Mouse (Mus musculus) intestine, embryonic 14.5 days (tissue): Measurements from ENCODE around the gene Cpeb1. TPM values are rescaled to one million over a fixed set of nuclear protein-coding genes. Genes with fewer than 3 reads are reported as not detected.

ENCODE experiments used
- ATAC-seq: fragments of 200-750 bp; cut with Nextera tagmentation; replicated peaks from 2 replicates; pipeline ENCODE4 v1.8.0; 2017; ENCODE audit warnings: low read depth, moderate number of reproducible peaks, moderate TSS enrichment, moderate library complexity; ENCODE audit not compliant: low FRiP score, low TSS enrichment
- DNase-seq: peaks from one replicate; pipeline ENCODE4 v3.0.0-alpha.2; 2018; ENCODE audit warnings: low spot score
- H3K27ac ChIP-seq: fragments of 300-500 bp; sonication (generic); 2 replicates; pipeline ENCODE4 v1.5.1; 2014; ENCODE audit warnings: low read depth, mild to moderate bottlenecking, control low read depth
- H3K27me3 ChIP-seq: fragments of 300-500 bp; sonication (generic); replicated peaks from 2 replicates; pipeline ENCODE4 v1.6.1; 2014; ENCODE audit warnings: low read length, control low read depth; ENCODE audit not compliant: control insufficient read depth, insufficient read depth
- H3K36me3 ChIP-seq: fragments of 300-500 bp; sonication (generic); 2 replicates; pipeline ENCODE4 v1.6.1; 2014; ENCODE audit warnings: low read length, control low read depth; ENCODE audit not compliant: control insufficient read depth, insufficient read depth
- H3K4me1 ChIP-seq: fragments of 300-500 bp; sonication (generic); replicated peaks from 2 replicates; pipeline ENCODE4 v1.6.1; 2014; ENCODE audit warnings: low read length, control low read depth, mixed read lengths; ENCODE audit not compliant: control insufficient read depth, insufficient read depth
- H3K4me2 ChIP-seq: fragments of 300-500 bp; sonication (generic); 2 replicates; pipeline ENCODE4 v1.6.1; 2014; ENCODE audit warnings: low read length
- H3K4me3 ChIP-seq: fragments of 300-500 bp; sonication (generic); 2 replicates; pipeline ENCODE4 v1.5.1; 2014; ENCODE audit warnings: low read depth, low read length, control low read depth, mixed read lengths
- H3K9ac ChIP-seq: fragments of 300-500 bp; sonication (generic); 2 replicates; pipeline ENCODE4 v1.6.1; 2014; ENCODE audit warnings: mild to moderate bottlenecking, low read length
- H3K9me3 ChIP-seq: fragments of 300-500 bp; sonication (generic); 2 replicates; pipeline ENCODE4 v1.6.1; 2016; ENCODE audit warnings: low read length, control low read depth; ENCODE audit not compliant: control insufficient read depth
- WGBS: fragments of 180-500 bp; shearing (Covaris S2); extraction: QIAGEN DNeasy Blood & Tissue Kit; methylation state at CpG from one replicate; pipeline ENCODE4 v1.1.7; 2014; 5-methylcytosine and 5-hydroxymethylcytosine counted together
- polyA plus RNA-seq: library from polyadenylated mRNA; unstranded; fragments of >200 nt; fragmentation: Nextera tagmentation; extraction: Ambion mirVana; gene quantifications from 2 replicates; pipeline ENCODE4 v1.2.1, GENCODE M21; 2014

Cpeb1 gene
- polyA plus RNA-seq, 1 experiment from 2014 or later: 2.0 TPM

GRCm38 (mm10) chr7:81356975-81357374 lies 98.3 kb downstream of the Cpeb1 start:
- WGBS: 78% methylated on average over 7 of the region's 7 CpGs
- Histone ChIP-seq H3K27ac (no peak overlapping the region), H3K4me3 (no peak overlapping the region), H3K36me3 (no peaks in the 10 kb centered on the region), H3K4me1 (no peaks in the 10 kb centered on the region), H3K9ac (no peak overlapping the region), H3K27me3 (no peaks in the 10 kb centered on the region), H3K4me2 (no peak overlapping the region), H3K9me3 (no peaks in the 10 kb centered on the region)
- DNase-seq (no peak), ATAC-seq (no peak)

DNA sequence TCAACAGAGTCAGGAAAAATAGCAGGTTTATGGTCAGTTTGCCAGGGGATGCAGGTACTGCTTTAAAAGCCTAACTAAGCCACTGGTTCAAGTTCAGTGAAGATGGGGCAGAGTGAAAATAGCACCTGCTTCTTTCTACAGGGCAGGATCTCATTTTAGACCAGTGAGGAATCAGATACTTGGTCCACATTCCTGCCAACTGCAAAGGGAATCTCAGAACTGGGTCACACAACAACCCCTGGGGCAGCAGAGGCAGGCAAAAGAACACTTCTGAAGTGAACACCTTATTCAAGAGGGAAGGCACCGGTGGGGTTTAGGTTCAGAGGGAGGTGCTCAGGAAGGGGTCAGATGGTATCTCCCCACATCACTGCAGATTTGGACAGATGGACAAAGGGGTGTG lies 98.9 kb downstream of the Cpeb1 start:
- H3K9me3 ChIP-seq: no peaks in the 10 kb centered on the region
- no peak overlapping the region for H3K4me3 ChIP-seq
- DNase-seq (no peak), ATAC-seq (no peak)
- 88% methylated on average over 1 of the region's 1 CpGs for WGBS
- H3K27me3 ChIP-seq: no peaks in the 10 kb centered on the region
- no peaks in the 10 kb centered on the region for H3K36me3 ChIP-seq
- no peak overlapping the region for H3K27ac ChIP-seq
- no peak overlapping the region for H3K4me2 ChIP-seq
- H3K4me1 ChIP-seq: no peaks in the 10 kb centered on the region
- H3K9ac ChIP-seq: no peak overlapping the region

DNA sequence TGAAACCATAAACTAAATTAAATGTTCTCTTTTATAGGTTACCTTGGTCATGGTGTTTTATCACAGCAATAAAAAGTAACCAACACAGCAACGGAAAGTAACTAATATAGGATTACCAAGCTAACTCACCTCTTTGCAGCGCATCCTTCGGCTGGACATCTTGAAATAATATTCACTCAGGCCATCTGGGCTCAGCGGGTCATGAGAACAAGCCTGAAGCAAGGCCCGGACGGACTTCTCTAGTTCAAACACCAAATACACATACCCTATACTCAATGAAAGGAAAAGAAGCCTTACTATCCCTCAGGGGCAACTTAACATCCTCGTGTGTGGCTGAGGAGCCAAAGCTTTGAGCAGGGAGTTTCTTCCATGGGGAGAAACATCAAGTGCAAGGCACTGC lies 99.5 kb downstream of the Cpeb1 start:
- Histone ChIP-seq H3K9me3 (no peaks in the 10 kb centered on the region), H3K27me3 (no peaks in the 10 kb centered on the region), H3K36me3 (no peaks in the 10 kb centered on the region), H3K4me2 (no peak overlapping the region), H3K4me1 (no peaks in the 10 kb centered on the region), H3K27ac (no peak overlapping the region), H3K4me3 (no peak overlapping the region), H3K9ac (no peak overlapping the region)
- DNase-seq: no peak
- WGBS: 84% methylated on average over 7 of the region's 7 CpGs
- ATAC-seq: no peak

DNA sequence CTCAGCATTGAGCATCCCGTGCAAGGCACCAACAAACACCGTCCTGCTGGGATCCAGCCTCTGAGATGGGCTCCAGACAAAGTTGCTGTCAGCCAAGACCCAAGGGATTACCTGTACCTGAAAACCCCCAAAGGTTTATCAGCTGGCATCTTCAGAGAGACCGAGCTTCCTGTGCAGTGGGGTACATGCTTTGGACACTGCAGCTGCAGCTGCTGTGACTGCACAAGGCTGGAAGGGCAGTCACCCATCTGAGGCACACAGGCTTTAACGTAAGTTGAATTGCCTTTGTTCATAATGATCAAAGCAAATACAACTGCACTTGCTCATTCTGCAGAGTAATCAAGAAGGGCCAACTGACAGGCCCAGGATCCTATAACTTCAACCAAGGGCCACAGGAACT lies 103.4 kb downstream of the Cpeb1 start:
- H3K36me3 ChIP-seq: no peaks in the 10 kb centered on the region
- H3K9ac ChIP-seq: no peak overlapping the region
- H3K4me1 ChIP-seq: no peaks in the 10 kb centered on the region
- no peak overlapping the region for H3K27ac ChIP-seq
- no peak overlapping the region for H3K4me3 ChIP-seq
- ATAC-seq (no peak), DNase-seq (no peak)
- H3K27me3 ChIP-seq: no peaks in the 10 kb centered on the region
- 81% methylated on average over 4 of the region's 4 CpGs for WGBS
- H3K9me3 ChIP-seq: no peaks in the 10 kb centered on the region
- no peak overlapping the region for H3K4me2 ChIP-seq

DNA sequence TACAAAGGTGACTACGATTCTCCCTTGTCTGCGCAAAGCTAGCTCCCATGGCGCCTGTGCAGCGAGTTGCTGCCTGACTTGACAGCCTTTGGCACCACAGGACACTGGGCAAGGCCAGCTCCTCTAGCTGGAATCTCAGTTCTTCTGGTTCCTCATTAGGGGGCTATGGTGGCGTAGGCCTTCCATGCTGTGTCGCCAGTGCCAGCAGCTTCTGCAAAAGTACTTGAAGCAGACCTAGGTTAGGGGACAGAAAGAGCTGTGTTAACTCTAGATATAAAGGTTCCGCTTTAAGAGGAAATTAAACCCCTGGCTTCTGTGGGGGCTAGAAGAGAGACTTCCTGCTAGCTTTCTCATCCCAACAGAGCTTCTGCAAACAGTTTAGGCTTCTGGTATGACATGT lies 107.1 kb downstream of the Cpeb1 start:
- 69% methylated on average over 7 of the region's 7 CpGs for WGBS
- Histone ChIP-seq H3K9ac (no peak overlapping the region), H3K27ac (no peak overlapping the region), H3K27me3 (no peaks in the 10 kb centered on the region), H3K4me3 (no peak overlapping the region), H3K9me3 (no peaks in the 10 kb centered on the region), H3K4me1 (peaks cover 8% of the 10 kb centered on the region), H3K36me3 (peaks cover 8% of the 10 kb centered on the region), H3K4me2 (no peak overlapping the region)
- DNase-seq (no peak), ATAC-seq (no peak)

DNA sequence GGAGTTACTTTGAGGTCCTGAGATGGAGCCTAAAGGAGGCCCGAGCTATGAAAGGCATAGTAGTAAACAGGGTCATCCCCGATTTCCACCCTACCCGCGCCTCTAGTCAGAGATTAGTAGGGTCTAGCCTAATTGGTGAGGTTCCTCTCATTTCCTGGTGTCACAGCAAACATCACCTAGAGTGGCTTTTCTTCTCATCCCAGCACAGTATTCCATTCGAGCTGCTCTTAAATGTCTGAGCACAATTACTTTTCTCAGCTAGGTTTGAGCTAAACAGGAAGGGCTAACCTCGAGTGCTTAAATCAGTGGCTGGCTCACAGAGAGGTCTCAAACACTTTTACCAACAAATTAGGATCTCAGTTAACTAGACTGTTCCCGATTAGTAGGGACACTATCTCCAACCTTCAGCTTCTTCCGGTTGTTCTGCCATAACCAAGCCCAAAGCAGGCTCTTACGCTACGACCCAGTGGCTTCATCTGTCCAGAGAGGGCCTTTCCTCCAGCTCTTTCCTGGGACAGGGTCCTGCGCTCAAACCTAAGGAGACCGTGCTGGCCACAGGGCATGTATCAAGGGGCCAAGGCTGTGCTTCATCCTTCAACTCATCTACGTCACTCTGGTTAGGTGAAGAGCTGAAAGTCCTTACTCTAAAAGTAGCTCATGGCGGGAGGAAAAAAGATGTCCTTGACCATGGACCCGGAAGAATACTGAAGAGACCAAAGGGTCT lies 109.7 kb downstream of the Cpeb1 start:
- no peak for DNase-seq
- Histone ChIP-seq H3K36me3 (peaks cover 34% of the 10 kb centered on the region), H3K9ac (peak overlapping the region; percentile 97), H3K4me1 (peaks cover 17% of the 10 kb centered on the region), H3K27me3 (no peaks in the 10 kb centered on the region), H3K9me3 (no peaks in the 10 kb centered on the region), H3K27ac (no peak overlapping the region), H3K4me2 (peak overlapping the region; percentile 41), H3K4me3 (peak overlapping the region; percentile 87)
- 62% methylated on average over 15 of the region's 15 CpGs for WGBS
- ATAC-seq: no peak; the same call in 1 of the 2 replicates

- Histone ChIP-seq H3K4me2 (peak within 1 kb of the TSS; percentile 95), H3K9ac (peak within 1 kb of the TSS; percentile 97), H3K27me3 (no peaks in the 10 kb centered on the region), H3K27ac (peak within 1 kb of the TSS; percentile 82), H3K9me3 (no peaks in the 10 kb centered on the region), H3K4me3 (peak within 1 kb of the TSS; percentile 87), H3K36me3 (peaks cover 41% of the 10 kb centered on the region), H3K4me1 (peaks cover 19% of the 10 kb centered on the region)
- under 1% methylated on average over 81 of the region's 85 CpGs for WGBS
- ATAC-seq: peak; percentile 89
- DNase-seq: peak; percentile 100
Observed at GRCm38 (mm10) chr7:81344544-81345446, 110.5 kb downstream of the Cpeb1 start, which contains the start of gene Rps17. Gene Rps17 (minus strand): TSS chr7:81345254.

DNA sequence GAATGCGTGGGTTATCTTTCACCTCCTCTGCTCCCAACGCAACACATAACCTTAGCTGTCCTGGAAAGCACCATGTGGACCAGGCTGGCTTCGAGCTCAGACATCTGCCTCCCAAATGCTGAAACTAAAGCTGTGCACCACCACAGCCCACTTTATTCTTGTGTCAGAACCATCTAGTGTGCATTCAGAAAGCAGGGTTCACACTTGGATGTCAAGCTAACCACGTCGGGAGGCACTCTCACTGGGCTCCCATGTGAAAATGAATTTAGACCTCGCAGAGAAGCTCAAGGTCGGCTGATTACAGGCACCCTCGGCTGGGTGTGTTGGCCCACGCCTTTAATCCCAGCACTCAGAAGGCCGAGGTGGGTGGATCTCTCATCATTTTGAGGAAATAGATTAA lies 111.4 kb downstream of the Cpeb1 start:
- H3K4me2 ChIP-seq: peak overlapping the region; percentile 95
- H3K9ac ChIP-seq: peak overlapping the region; percentile 97
- H3K4me1 ChIP-seq: peaks cover 19% of the 10 kb centered on the region
- H3K4me3 ChIP-seq: peak overlapping the region; percentile 87
- no peak overlapping the region for H3K27ac ChIP-seq
- 12% methylated on average over 10 of the region's 10 CpGs for WGBS
- no peaks in the 10 kb centered on the region for H3K27me3 ChIP-seq
- no peaks in the 10 kb centered on the region for H3K9me3 ChIP-seq
- ATAC-seq (no peak), DNase-seq (no peak)
- peaks cover 47% of the 10 kb centered on the region for H3K36me3 ChIP-seq
